Mouse (Mus musculus) frontal cortex, postnatal 36 days (tissue): ENCODE results near the gene Polr3g.
"Not testable (repeated sequence)": the region's sequence is repeated elsewhere in the genome, so short reads cannot be mapped to it uniquely, and the experiment has no call there.

Source experiments
- DNase-seq, 2 experiments: peaks; one replicate each; pipeline ENCODE4 v3.0.0; 2022; ENCODE audit warnings: low spot score in 2 of 2

Polr3g gene

DNA sequence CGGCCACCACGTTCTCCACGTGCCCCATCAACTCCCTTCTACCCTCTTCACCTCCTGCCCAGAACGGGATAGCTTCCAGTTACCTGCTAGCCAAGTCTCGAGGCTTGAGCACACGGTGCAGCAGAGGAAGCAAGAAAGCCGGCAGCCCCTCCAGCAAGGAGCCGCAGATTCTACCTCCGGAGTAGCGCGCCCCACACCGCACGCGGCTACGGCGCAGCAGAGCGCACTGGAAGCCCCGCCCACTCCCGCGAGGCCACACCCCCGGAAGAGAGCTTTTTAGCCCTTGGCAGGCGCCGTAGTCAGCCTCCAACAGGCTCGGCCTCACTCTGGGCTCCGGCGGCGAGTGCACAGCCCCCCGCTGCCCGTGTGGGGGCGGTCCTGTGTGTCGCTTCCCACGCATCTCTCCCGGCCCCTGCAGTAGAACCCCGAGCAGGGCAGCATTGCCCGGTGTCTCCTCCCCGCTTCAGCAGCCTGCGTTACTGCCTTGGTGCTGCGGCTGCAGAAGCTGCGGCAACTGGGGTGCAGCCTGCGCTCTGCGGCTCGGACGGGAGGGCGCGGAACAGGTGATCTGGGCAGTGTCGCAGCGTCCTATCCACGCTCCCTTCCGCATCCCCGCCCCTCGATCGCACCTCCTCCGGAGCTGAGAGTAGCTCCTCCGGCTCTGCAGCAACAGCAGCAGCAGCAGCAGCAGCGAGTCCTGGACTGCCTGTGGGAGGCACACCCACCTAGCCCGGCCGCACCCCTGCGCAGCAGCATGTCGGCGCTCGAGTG, at the start of gene Polr3g, which contains the start of gene Mblac2:
TSS of gene Polr3g (minus strand) at position 239 of the 771 bp plus-strand sequence.
TSS of gene Mblac2 (plus strand) at position 567 of the 771 bp plus-strand sequence.
- DNase-seq, result peak; percentile 96

DNA sequence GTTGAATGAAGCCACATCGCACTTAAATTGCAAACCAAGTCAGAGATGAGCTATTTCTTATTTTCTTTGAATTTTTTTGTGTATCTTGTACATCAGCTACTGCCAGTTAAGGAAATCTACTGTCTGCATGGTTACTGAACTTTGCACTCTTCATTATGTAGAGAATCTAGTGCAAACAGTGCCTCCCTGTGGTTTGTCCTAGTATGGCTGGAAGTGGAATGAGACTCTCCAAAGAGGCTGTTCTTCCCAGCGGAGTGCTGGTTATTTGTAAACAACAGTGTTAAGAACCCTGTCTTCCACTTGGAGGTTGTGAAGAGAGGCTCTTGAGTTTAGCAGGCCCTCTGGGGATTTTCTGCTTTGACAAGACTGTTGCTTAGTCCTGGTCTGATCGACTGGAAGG, 49.6 kb upstream of the Polr3g start:
- DNase-seq, result peak; percentile 35 to 55

DNA sequence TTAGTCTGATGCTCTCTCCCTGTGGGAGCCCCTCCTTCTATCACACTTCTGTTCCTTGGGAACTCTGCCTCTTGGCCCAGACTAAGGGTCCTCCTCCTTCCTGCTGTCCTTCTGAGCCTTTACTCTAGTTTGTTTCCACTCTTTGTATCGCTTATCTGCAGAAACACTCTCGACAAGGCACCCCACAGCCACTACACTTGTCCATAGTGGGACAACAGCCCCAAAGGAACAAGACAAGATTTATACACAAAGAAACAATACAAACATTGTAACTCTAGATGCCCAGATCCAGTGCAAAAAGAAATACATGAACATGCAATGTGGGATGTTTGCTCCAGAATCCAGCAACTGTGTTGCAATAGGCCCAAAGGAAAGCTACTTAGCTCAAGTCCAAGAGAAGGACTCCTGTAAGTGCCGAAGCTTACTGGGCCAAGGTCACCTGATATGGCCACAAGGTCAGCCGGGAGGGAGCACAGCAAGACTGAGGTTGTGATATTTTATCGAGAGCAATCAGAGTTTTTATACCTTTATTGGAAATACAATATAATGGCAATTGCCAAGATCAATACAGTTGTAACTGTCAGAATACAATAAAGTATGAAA, 46.3 kb upstream of the Polr3g start:
- DNase-seq, result no peak

DNA sequence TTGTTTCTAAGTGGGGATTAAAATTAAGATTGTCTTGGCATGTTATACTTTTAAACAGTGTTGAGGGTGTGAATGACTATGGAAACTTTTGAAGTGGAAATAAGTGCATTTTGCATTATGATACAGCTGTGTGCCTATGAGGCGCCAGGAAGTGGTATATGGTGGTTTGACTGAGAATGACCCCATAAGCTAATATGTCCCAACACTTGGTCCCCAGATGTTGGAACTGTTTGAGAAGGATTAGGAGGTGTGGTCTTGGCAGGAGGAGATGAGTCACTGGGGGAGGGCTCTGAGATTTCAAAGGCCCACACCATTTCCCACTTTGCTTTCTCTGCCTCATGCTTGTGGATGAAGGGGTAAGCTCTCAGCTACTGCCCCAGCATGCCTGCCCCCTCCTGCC, 44.5 kb upstream of the Polr3g start:
- no peak for DNase-seq

DNA sequence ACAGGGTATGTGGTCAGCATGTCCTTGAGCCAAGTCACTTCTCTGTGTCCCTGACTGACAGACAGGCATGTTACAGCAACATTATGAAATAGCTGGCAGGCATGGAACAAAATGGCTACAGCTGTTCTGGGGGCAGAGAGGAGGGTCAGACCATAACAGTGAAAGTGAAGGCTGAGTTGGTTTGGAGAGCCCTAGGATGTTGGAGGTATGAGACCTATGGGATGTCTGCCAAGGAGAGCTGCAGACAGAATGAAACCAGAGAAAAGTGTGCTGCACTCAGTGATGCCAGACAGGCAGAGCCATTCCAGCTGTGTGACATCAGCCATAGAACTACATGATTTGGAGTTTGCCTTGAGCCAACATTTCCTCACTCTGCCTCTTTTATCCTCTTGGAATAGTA, 44.1 kb upstream of the Polr3g start:
- DNase-seq, result no peak

DNA sequence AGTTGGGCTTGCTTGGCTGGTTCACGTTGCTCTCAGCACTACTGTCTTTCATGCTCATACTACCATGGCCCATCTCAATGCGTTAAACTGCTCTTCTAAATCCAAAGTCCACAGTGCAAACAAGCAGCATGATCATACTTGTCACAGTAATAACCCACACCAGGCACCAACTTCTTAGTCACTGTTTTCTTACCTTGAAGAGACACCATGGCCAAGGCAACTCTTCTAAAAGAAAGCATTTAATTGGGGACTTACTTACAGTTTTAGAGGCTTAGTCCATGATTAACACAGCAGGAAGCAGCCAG, 33.2 kb upstream of the Polr3g start:
- DNase-seq, result no peak

DNA sequence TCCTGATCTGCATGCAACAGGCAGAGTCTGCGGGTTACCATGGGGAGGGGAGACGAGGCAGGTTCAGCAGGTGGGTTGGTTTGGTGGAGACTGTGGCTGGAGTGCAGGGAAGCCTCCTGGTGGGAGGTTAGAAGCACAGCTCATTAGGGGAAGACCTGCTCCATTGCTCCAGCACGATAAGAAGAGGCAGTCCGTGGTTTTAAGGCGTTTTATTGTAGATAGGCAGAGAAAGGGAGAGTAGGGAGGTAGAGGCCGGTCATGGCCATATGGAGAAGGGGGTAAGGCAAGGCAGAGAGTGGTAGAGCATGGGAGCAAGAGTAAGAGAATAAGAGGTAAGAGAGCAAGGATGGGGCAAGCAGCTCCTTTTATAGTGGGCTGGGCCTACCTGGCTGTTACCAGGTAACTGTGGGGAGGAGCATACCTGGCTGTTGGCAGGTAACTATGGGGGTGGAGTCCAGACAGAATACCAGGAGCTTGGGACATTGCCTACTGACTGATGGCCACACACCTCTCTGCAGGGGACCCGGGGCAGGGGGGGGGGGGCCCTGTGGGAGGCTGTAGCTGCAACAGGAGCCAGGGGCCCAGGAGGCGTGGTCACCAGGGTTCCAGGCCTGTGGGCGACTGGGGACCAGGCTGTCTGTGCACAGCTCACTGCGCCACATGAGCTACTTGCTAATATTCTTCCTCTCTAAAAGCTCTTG, 32.7 kb upstream of the Polr3g start:
- DNase-seq, result no peak

DNA sequence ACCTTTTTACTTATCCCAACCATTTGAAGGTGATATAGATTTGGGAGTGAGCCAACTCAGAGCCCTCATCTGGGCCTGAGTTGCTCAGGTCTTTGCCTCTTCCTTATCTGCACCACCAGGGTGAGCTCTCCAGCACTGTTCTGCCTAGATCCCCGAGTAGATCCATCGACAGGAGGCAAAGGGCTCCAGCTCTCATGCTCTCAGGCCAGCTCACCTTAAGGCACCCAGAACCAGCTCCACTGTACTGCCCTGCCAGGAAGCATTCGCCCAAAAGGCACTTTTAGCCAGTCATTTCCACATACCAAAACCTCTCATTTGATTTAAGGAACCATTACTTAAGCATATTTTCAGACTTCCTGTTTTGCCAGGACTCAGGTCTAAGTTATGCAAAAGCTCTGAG, 30.1 kb upstream of the Polr3g start:
- no peak for DNase-seq

DNA sequence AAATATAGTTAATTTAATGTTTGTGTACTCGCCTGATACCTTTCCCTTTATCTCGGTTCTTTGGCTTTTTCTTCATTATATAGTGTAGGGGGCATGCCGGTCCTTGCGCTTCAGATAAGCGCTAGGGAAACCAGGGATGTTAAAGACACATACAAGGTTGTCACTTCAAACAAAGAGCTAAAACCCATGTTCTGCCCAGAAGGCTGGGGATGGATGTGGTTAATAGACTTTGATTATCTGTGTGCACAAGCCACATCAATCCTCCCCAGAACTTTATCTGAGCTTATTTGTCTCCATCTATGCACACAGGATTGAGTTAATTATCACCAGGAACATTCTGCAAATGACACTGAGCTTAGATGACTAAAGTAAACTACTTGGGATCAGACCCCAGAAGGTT, 25.8 kb upstream of the Polr3g start:
- no peak for DNase-seq

DNA sequence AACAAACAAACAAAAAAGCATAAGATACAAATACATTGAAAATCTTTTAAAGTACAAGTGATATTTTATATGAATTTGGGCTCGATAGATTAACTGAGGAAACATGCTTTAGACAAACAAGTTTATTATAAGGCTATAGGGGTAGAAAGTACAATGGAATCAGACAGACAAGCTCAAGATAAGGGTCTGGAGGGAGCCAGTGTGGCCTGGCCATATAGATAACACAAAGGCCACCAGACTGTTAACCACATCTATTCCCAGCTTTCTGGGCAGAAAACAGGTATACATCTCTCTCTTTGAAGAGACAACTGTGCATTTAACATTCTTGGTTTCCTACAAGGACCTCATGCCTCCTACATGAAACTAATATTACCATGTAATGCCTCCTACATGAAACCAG, 19.5 kb upstream of the Polr3g start:
- no peak for DNase-seq

DNA sequence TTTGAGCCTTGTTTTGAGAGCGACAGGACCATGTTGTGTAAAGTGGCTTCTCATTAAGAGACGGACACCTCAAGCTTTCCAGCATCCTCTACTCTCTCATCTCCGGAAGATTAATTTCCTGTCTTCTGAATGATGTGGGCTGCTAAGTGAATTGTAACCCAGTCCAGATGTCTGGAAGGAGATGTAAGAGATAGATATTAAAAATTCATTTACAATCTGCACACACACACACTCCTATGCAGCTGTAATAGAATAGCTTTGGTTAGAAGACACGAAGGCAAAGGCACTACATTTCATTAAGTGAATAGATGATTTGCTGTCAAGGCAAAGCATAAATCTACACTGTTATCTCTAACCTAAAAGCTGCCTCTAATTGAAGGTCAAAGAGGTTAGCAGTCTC, 18.3 kb upstream of the Polr3g start:
- DNase-seq, result no peak

DNA sequence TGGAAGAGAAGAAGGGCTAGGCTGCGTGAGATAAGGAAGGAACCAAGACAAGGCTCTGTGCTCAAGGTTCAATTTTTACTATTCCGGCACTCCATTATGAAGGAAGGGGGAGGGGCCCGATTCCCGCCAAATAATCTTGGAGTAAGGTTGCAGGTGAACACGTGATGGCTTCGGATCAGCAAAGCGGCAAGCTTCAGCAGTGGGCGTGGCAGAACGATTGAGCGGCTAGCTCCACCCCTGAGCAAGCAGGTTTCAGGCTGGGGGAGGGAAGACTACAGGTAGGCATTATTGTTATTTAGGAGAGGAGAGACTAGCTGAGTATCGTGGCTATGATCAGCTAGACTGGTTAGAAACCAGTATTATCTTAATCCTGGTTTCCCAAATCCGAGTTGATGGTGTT, 17.3 kb upstream of the Polr3g start:
- not testable (repeated sequence) for DNase-seq

DNA sequence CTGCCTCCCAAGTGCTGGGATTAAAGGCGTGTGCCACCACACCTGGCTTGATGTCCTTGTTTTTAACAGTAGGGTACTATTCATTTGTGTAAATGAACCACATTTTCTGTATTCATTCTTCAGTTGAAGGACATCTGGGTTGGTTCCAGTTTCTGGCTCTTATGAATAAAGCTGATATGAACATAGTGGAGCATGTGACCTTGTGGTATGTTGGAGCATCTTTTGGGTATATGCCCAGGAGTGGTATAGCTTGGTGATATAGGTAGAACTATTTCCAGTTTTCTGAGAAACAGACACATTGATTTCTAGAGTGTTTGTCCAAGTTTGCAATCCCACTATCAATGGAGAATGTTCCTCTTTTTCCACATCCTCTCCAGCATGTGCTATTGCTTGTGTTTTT, 3.1 kb upstream of the Polr3g start:
- no peak for DNase-seq

DNA sequence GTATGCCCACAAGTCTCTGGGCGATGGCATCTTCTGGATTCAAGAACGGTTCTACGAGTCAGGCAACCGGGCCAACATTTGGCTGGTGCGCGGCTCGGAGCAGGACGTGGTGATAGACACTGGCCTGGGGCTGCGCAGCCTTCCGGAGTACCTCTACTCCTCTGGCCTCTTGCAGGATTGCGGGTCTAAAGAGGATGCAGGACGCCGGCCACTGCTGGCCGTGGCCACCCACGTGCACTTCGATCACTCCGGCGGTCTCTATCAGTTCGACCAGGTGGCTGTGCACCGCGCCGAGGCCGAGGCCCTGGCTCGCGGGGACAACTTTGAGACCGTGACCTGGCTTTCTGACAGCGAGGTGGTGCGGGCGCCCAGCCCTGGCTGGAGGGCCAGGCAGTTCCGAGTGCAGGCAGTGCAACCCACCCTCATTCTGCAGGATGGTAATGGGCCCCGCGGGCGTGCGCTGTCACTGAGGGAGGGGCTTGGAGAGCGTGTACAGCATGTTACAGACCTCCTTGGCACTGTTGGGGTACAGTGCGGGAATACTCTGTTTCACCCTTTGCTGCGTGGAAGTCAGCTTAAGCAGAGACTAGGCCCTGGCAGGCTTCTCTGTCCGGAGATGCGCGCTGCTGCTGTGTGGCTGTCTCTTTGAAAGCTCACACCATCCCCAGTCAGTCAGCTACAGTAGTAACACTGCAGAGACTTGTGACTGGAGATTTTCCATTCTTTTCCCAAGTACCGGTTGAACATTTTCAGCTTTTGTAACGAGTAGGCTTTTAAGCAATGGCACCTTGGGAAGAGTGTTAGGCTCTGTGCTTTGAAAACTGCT, 946 bp upstream of the Polr3g start:
- peak; percentile 51 to 55 for DNase-seq

DNA sequence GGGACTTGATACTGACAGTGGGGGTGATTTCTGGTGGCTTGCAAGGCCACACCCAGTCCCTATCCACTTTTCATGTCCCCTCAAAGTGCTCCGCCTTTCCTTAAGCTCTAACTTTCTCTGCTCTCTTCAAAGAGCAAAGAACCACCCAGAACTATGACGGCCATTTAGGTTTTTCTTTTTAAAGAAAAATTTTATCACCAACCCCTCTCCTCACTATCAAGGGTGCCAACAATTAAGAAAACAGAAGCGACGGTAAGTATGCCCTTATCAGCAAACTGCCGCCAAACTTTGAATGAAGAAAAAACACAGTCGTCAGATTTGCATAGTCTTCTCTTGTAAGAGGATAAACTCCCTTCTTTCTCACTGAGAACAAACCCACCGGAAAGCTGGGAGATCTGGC, 547 bp downstream of the Polr3g start:
- no peak for DNase-seq

DNA sequence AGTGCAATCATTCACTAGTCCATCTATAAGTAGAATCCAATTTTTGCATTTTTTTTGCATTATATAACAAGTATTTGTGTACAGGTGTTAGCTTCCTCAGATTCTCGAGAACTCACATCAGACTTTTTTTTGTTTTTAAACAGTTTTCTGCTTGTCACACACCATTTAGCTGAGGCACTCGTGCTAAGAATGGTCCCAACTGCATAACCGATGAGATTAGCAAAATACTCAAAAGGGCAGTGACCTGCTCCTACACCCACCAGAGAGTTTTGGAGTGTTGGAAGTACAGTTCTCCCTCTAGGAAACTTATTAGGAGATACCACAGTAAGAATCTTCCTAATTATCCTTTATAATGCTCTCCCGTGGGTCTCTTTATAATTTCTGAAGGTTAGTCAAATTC, 1.0 kb downstream of the Polr3g start:
- DNase-seq, result no peak

DNA sequence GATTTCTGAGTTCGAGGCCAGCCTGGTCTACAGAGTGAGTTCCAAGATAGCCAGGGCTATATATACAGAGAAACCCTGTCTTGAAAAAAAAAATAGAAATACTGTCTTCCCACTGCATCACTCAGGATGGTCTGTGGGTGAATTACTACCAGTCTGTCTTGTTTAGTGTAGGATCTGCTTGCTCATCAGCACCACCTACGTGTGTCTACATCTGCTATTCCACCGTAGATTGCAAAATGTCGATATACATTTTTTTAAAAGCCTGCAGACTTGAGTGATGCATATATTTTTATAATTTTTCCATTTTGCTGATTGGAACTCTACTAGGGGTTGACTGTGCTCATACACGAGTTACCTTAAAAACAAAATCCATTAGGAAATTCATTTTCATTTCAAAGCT, 4.5 kb downstream of the Polr3g start:
- no peak for DNase-seq

DNA sequence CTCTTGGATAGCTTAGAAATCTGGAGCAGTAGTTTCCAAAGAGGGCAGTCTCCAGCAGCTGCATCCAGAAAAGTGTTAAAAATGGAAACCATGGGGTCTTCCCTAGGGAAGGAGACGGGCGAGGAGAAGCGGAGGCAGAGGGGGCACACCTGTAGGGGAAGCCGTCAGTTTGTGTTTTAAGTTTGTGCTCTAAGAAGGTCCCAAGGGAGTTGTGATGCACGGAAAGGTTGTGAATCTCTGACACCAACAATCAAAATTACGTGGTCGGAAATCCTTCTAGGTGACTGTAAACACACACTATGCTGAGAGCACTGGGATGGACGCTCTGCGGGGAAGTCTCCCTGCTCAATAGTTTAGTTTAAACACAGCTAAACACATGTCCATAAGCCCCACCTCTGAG, 7.2 kb downstream of the Polr3g start:
- no peak for DNase-seq

DNA sequence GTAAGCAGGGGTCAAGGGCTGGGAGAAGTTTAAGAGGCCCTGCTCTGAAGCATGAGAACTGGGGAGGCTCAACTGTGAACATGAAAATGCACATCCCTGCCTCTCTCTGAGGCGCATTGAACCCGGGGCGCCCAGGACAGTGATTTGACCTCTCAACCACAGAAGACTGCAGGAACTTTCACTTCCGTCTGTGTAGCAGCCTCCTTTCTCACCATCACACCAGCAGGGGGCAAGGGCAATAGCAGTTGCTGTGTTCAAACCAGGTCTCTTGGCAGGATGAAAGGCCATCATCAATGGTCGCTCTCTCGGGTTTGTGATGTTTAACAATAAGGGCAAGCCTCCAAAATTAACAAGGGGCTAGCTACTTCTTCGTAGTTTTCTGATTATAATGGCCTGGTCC, 7.7 kb downstream of the Polr3g start:
- DNase-seq, result no peak

DNA sequence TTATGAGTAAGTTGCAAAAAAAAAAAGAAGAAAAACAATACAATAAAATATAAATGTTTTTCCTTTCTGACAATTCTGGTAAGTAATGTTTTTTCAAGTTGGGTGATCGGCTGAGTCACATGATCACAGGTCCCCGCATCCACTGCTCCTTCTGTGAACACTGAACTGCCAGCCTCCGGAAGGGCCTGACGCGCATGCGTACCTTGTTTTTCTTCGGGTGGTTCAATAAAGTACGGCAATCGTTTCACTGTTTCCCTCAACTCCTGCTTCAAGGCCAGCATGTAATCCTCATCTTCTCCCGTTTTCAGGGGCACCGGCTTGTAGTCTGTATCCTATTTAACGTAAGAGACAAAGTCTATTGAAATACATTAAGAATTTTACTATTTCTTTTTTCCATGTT, 16.4 kb downstream of the Polr3g start:
- no peak for DNase-seq

DNA sequence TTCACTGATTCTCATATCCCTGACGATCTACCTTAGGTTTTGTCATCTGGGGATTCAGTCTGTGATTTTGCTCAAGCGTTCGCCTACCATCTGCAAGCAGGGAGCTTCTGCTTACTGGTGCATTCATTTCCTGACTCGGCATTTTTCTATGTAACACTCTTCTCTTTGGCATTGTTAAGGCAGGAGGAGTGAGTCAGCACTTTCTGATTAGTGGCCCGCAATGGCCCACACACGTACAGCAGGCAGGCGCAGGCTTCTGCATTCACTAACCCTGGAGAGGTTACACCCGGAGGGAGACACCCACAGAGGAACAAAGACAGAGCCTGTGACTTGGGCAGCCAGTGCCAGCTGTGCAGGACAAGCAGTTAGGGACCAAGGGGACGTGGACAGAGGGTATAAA, 19.2 kb downstream of the Polr3g start:
- DNase-seq, result no peak

DNA sequence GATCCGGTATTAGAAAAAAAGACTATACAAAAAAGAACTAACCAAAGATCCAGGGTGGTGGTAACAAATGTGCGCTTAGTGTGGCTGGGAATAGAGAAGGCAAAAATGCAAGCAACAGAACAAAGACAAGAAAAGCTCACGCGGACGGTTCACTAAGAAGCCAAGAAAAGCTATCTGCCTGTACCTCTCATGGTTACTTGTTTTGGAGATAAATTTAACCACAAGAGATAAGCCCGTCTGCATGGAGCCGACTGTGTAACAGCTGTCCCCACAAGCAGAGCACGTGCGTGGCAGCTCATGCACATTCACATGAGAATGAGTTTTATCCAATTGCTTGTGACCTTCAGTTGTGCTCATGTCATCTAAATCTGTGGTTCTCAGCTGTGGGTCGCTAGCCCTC, 20.3 kb downstream of the Polr3g start:
- no peak for DNase-seq
